Mouse (Mus musculus): ENCODE data around the gene Arpc3. TPM values are rescaled to one million over a fixed set of nuclear protein-coding genes. Genes with fewer than 3 reads are reported as not detected.
"Not testable (repeated sequence)": the region's sequence is repeated elsewhere in the genome, so short reads cannot be mapped to it uniquely, and the experiment has no call there.

The Arpc3 gene
- total and polyA plus RNA-seq, 3 experiments: 112 to 287 (median 250) TPM

DNA sequence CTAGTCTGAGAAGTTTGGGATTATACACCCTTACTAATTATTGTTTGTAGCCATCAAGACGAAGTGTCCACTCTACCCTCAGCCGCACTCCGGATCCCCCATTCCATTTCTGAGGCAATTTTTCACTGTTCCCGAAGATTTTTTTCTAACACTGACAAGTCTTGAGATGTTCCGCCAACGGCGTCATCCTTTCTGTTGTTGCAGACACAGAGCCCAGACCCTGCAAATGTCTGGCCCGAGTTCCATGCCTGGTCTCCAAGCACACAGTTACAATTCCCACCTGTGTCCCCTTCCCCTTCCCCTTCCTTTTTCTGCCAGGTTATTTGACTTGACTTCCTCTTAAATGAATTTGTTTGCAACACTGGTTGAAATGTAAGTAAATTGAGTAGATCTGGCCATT, 8.2 kb downstream of the Arpc3 start:
- DNase-seq: no peak

DNA sequence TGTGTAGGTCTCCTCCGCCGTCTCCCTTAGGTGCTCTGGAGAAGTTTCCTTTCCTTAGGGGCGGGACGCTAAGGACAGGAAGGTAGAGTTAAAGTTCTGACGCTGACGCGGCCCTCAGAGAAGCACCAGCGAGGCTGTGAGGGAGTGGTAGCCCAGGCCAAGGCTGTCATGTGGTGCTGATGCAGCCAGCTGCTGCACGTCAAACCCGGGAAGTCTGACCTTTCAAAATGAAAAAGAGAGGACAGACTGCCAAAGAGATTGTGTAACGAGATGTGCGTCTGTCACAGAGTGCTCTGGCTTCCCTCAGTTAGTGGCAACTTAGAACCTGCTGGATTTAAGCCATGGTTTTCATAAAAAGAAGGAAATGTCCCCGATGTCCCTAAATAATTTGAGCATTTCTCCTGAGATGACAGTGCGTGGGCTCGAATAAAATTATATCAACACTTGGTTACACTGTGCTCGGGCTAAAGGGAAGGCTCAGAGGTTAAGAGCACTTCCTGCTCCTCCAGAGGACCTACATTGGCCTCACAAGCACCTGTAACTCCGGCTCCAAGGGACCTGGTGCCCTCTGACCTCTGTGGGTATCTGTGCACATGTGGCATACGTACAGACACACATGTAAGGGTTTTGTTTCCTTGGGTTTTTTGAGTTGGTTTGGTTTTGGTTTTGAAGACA, 9.1 kb downstream of the Arpc3 start:
- DNase-seq: peak; percentile 92

DNA sequence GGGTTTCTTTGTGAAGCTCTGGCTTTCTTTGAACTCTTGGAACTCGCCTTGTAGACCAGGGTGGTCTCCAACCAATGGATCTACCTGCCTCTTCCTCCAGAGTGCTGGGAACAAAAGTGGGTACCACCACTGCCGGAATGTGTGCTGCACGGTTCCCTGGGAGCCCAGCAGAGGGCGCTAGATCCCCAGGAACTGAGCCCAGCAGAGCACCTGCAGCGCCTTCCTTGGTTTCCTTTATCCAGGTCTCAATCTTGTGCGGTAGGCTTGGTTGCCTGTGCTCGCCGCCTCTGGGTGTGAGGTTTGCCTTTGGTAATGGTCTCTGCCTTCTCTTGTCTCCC, 9.6 kb downstream of the Arpc3 start:
- DNase-seq: peak; percentile 77

DNA sequence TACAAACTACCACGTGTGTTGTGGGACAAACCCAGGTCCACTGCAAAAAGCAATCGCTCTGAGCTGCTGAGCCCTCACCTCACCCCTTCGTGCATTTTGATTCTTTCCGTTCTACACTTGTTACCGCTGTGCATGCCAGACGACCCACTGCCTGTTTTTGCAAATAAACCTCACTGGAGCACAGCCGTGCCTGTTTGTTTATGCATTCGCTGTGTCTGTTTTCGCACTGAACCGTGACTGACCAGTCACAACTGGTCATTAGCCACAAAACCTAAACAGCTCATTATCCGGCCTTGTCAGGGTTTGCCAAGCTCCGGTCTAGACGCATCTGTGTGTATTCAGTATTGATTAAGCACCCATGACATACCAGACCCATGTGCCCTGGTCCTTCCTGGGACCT, 10.5 kb downstream of the Arpc3 start:
- no peak for DNase-seq

DNA sequence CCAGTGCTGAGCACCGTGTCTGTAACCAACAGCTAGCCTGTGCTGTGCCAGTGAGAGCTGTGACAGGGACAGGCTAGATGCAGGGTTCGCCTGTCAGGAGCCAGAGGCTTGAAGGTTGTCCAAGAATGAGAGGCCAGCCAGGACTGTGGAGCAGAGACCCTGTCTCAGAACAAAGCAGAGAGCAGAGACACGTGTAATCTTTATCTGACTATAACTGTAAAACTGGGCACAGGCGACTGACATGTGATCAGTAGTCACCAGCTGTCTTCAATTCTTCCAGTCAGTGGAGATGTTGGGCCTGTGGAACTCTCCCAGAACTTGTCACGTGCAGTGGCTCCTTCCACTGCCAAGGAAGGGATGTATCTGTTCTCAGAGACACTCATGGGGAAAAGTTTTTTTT, 11.1 kb downstream of the Arpc3 start:
- no peak for DNase-seq

DNA sequence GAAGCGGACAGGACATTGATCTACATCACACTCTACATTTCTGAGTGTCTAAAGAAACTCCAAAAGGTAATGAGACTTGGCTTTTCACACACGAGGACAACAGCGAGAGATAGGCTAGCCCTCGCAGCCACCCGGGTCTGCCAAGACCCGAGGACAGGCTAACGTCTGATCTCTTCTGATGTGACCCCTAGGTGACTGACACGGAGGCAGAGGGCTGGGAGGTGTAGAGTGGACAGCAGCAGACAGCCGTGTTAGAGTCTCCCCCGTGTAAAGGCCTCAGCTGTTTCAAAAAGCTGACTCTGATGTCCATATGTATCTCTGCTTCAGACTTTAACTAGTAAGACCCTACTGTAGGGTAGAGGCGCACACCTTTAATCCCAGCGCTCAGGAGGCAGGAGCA, 11.7 kb downstream of the Arpc3 start:
- no peak for DNase-seq

DNA sequence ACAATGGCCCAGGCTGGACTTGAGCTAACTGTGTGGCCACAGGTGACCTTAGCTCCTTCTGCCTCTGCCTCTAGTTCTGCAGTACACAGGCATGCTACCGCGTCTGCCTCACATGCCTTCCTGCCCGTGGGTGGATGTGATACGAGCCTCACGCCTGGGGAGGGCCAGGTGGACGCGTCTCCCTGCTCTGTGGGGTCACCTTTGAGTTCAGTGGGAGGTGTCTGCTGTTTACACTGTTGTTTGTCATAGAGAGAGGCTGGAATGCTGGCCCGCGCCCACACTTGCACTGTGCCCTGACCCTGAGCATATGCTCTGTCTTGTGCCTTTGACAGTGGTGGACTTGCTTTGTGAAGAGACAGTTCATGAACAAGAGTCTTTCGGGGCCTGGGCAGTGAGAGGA, 13.9 kb downstream of the Arpc3 start:
- no peak for DNase-seq

DNA sequence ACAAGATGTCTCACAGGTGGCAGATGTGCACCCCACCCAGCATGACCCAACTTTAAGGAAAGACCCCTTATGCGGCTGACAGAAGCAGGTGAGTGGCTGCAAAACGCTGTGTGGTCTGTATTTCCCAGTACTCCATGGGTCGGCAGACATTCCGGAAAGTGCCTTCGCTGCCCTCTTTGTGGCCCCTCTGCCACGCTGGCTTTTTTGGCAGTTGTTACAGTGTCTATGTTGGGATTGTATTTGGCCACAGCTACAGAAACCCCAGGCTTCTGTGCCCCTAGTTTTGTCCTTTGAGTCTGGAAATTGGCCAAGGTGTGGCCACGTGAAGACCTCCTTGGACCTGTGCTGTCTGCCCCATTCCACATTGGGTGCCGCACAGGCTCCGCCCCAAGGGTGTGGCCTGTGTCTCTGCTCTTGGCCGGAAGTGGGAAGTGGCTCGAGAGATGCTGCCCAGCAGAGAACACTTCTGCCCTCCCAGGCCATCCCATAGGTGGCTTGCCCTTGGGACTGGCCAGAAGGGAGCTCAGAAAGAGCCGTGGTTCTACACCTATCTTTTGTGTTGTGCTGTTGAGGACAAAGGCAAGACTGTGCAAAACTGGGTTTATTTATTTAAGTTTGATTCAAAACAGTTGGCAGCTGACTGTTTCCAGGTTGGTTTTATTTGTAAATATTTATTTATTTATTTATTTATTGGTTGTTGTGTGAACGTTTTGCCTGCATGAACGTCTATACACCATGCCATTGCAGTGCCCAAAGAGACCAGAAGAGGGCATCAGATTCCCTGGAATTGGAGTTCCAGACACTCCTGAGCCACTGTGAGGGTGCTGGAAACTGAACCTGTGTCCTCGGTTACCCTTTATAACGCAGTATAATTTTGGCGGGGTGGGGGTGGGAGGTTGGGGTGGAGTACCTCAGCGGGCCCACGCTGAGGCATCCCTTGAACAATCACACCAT, 18.3 kb downstream of the Arpc3 start:
- no peak for DNase-seq

DNA sequence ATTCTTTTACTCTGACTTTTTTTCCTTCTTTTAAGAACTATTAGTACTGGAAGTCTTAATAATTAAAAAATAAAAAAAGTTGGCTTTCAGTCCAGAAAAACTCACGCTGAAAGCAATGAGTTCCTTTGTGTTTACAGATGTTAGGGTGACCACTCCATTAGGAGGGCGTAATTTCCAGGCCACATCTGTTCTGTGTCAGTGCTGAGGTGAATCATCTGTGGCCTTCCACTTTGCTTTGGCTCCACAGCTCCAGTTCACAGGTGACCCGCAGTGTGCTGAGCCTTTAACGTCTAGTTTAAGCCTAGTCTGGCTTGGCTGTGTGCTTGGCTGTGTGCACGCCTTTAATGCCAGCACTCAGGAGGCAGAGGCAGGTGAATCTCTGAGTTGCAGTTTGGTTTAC, 20.2 kb downstream of the Arpc3 start:
- no peak for DNase-seq

DNA sequence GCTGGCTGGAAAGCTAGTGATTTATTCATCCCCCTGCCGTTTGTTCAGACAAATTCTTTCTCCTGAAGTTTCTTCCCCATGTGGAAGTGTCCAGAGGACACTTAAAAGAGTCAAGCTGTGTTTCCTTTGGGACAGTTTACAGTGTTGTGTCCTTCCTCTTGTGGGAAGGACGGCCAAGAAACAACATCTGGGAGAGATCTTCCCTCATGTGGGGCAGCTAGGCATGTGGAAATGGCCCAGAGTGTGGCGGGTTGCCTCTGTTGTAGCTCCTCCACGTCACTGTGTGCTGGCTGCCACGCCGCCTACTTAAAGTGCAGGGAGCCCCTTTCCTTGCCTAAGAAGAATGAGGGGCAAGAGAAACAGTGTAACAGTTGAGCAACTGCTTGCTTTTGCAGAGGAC, 21.1 kb downstream of the Arpc3 start:
- DNase-seq: no peak

DNA sequence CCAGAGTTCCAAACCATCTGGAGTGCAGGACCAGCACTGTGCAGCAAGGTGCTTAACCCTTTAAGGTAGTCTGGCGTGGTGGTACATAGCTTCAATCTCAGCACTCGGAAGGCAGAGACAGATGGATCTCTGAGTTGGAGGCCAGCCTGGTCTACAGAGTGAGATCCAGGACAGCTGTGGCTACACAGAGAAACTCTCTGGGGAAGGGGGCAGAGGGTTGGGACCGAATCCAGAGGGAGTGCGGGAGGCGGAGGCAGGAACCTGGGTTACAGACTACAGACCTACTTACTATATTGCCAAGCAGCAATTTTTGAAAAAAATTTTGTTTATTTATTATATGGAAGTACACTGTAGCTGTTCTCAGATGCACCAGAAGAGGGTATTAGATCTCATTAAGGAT, 22.7 kb downstream of the Arpc3 start:
- DNase-seq: no peak

DNA sequence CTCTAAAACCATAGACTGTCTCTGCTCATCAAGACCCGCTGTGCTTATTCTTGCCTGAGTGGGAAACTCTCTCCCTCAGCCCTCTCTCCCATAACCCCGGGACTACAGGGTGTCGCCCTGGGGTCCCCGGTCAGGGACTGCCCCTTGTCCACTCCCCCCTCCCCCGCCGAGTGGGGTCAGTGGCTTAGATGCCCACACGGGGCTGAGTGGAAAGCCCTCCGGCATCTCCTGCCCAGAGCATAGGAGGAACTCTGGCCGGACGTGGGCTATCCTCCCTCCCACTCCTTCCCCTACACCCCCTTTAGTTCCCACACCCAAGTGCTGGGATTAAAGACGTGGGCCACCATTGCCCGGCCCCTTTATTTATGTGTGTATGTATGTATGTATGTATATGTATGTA, 23.8 kb downstream of the Arpc3 start:
- DNase-seq: no peak

DNA sequence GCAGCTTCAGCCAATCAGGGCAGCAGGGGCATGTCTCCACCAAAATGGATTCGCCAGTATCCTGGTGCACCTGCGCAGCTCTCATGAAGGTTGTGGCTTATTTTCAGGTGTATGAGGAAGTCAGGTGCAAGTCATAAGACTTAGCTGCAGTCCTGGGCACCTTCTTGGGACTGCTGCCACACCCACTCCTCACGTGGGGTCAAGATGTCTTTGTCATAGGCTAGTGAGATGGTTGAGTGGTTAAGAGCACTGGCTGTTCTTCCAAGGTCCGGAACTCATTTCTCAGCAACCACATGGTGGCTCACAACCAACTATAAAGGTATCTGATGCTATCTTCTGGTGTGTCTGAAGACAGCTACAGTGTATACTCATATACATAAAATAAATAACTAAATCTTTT, 29.0 kb downstream of the Arpc3 start:
- not testable (repeated sequence) for DNase-seq

DNA sequence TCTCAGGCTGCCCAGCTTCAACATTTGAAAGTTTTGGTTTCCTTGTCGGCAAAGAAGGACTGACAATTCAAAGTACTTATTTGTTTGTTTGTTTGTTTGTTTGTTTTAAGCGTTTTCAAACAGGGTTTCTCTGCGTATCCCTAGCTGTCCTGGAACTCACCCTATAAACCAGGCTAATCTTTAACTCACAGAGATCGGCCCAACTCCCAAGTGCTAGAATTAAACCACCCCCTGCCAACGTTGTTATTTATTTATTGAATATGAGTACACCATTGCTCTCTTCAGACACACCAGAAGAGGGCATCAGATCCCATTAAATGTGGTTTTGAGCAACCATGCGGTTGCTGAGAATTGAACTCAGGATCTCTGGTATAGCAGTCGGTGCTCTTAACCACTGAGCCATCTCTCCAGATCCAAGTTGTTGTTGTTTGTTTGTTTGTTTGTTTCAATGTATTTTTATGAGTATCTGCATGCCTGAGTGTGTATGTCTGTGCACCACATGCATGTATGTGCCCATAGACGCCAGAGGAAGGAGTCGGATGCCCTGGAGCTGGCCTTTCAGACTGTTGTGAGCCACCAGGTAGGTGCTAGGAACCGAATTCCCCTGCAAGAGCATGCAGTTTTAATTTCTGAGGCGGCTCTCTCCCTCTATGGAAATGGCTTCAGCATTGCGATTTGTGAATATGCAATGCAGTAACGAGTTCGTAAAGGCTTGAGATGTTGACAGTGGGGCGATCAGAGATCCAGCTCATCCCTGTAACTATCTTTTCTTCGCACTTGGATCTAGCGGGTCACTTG, 29.8 kb downstream of the Arpc3 start, which contains the start of gene Anapc7:
Gene Anapc7 (plus strand): TSS at position 423 of the 798 bp plus-strand sequence.
- no peak for DNase-seq

DNA sequence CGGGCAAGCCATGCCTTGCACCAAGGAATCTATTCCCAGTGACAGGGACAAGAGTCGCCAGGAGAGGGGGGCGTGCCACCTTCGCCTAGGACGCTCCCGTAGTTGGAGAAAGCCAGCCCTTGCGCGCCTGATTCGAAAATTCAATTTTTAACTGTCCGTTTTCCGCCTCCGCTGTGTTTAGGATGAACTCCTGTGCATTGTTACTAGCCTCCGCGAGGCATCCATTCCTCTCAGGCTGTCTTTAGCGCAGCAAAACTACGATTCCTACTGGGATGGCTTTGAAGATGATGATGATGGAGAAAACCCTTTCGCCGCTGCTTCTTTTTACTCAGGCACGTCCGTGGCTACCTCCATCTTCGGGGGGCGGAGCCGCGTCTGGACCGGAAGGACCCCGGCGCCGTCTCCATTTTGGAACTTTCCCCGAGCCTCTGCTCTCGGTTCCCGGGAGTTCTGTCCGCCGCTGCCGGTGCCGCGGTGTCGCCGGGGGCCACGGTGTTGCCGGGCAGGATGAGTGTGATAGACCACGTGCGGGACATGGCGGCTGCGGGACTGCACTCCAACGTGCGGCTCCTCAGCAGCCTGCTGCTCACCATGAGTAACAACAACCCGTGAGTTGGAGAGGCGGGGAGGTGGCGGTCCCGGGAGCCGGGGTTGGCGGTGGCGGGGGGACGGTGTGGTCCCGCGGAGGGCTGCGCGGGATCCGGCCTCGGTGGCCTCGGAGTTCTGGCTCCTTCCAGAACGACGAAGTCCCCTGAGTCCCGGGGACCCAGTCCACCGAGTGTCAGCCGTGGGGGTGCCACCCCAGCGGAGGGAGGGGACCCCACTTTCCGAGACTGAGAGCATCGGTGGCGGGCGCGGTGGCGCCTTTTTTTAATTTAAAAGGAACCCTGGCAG, 30.6 kb downstream of the Arpc3 start:
- peak; percentile 93 for DNase-seq

DNA sequence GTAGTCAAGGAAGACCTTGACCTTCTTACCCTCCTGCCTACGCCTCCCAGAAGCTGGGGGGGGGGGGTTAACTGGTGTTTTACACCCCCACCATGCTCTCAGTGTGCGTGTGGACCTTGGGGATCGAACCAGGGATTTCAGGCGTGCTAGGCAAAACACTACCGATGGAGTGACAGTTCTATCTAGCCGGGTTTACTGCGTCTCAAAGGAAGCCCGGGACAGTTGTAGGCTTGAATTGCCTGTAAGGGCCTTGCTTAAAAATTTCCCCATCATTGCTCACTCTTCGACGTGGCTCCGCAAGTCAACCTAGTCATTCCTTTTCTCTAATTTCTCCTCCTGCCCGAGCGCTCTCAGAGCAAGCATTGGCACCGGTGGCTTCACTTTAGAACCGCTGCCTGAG, 31.4 kb downstream of the Arpc3 start:
- DNase-seq: peak; percentile 21

DNA sequence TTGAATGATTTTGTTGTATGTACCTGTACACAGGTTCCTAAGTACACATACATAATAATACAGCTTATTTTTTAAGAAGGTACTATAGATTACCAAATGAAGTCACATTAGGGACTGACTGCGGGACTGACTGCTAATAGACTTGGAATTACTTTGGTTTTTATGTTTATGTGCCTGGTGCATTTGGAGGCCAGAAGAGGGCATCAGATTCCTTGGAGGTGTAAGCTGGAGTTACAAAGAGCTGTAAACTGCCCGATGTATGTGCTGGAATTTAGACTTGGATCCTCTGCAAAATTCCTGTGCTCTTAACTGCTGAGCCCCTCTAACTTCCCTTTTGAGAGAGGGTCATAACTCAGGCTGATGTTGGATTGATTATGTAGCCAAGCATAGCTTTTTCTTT, 33.9 kb downstream of the Arpc3 start:
- no peak for DNase-seq

DNA sequence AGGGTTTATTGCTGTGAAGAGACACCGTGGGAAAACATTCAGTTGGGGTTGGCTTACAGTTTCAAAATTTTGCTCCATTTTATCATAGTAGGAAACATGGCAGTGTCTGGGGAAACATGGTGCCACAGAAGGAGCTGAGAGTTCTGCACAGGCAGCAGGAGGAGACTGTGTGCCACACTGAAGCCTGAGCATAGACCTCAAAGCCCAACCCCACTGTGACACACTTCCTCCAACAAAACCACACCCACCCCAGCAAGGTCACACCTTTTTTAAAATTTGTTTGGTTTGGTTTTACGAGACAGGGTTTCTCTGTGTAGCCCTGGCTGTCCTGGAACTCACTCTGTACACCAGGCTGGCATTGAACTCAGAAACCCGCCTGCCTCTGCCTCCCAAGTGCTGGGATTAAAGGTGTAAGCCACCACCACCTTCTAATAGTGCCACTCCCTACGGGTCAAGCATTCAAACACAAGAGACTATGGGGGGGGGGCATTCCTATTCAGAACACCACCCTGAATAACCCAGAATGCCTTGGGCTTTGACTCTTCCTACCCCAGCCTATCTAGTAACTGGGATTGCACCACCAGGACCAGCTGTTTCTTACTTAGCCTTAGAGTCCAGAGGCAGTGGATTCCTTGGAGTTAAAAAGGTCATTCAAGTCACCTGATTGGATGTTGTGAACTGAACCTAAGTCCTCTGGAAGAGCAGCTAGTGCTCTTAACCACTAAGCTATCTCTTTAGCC, 38.5 kb downstream of the Arpc3 start:
- no peak for DNase-seq

DNA sequence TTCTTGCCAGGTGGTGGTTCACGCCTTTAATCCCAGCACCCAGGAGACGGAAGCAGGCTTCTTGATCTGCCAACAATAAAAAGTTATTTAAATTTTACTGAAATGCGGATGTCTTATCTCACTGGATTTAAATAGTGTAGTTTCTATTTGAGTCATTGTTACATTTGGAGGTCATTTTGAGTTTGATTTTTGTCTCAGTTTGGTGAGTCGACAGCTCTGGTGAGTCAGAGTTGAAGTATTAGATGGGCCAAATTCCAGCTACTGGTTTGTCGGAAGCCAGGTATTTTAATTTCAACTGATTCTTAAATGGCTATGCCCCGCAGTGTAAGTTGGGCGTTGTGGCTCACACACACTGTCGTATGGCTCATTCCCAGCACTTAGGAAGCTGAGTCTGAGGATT, 39.5 kb downstream of the Arpc3 start:
- peak; percentile 51 for DNase-seq

DNA sequence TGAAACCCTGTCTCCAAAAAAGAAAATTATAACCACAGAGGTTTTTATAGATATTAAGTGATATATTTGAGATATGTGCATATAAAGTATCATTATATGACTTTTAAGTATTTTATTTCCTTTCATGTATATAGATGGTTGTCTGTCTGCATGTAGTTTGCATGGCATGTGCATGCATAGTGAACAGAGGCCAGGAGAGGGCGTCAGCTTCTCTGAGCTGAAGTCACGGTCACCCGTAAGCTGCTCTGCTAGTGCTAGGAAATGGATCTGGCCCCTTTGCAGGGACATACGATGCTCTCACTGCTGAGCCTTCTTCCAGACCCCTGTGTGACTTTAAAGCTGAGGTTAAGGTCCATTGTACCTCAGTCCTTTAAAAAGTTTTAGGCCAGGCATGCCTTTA, 42.9 kb downstream of the Arpc3 start:
- no peak for DNase-seq
